Mouse (Mus musculus) small intestine, adult 2 months (tissue): ENCODE results near the gene Tnfrsf12a.

Source experiments
- CTCF ChIP-seq: fragments of 200-500 bp; IDR thresholded peaks from 2 replicates; pipeline ENCODE4 v1.5.1; 2012; ENCODE audit warnings: low read depth, mild to moderate bottlenecking, control low read depth, inconsistent platforms, low read length, moderate library complexity, mixed read lengths; ENCODE audit not compliant: insufficient replicate concordance, insufficient read length; ENCODE audit errors: extremely low read depth
- POLR2A ChIP-seq: fragments of 200-500 bp; IDR thresholded peaks from 2 replicates; pipeline ENCODE4 v1.6.1; 2012; ENCODE audit warnings: low read depth, mild to moderate bottlenecking, control low read depth, inconsistent platforms, low read length, moderate library complexity

DNA sequence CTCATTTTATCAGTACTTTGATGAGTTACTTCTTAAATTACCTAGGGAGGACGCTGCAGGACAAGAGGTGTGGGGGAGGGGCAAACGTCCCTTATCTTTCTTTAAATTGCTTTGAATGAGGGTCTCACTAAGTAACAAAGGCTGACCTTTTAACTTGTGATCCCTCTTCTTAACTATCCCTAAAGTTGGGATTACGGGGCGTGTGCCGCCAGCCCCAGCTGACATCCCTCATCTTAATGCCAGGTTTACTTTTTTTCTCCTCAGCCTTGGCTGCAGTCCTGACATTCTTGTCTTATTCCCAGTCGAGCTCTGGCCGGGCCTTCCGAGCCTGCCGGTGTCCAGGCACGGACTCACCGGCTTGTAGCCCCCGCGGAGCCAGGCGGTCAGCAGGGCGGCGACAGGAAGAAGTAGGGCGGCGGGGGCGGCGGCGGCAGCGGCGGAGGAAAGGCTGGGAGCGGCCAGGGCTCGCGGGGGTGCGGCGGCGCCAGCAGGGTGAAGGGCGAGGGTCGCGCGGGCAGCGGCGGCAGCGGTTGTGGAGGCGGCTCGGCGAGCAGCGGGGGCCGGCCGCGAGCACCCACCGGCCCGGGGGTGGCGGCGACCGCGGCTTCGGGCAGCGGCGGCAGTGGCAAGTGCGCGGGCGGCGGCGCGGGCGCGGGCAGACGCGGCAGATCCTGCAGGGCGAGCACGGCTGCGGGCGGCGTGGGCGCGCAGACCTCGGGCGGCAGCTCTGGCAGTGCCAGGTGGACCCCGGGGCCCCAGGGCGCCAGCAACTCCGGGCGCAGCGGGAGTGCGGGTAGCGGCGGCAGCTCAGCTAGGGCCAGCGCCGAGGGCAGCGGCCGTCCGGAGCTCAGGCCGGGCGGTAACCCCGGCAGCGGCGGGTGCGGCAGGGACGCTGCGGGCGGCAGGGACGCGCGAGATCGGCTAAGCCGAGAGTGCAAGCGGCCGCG is 22.1 kb upstream of the Tnfrsf12a start:
- TF ChIP-seq CTCF (no peak), POLR2A (no peak)
